10 mouse cellular contexts compared by ENCODE assay signal in genomic region chr14:76805151-76805785, GRCm38 (mm10).
DNase-seq lines count a peak whose midpoint lies in the region; ATAC-seq and TF ChIP-seq lines count a peak whose summit lies in the region.
"Had no signal": no experiment of that assay in that cellular context is flagged by ENCODE, and none has a peak within 500 bp of the region (broad histone marks: within the 10 kb centered on the region; RNA-seq: fewer than 3 reads in every experiment).

No protein-coding gene starts in this region.

- WGBS in heart, adult 2 months = 44% methylated on average over 13 of the region's 13 CpGs
- WGBS in intestine, embryonic 14.5 days = 28% methylated on average over 13 of the region's 13 CpGs
- WGBS in limb, embryonic 13.5 days = 39% methylated on average over 13 of the region's 13 CpGs
- 80% methylated on average over 13 of the region's 13 CpGs for WGBS in hindbrain, embryonic 14.5 days

- H3K27me3 ChIP-seq in heart, adult 2 months (ENCODE audit: control insufficient read depth, insufficient read depth, low read length) = no peaks in the 10 kb centered on the region
- no peaks in the 10 kb centered on the region for H3K27me3 ChIP-seq in intestine, embryonic 14.5 days (replicated peaks; ENCODE audit: control insufficient read depth, insufficient read depth, low read length)
- H3K27me3 ChIP-seq in limb, embryonic 13.5 days = no peaks in the 10 kb centered on the region
- H3K27me3 ChIP-seq in hindbrain, embryonic 14.5 days (ENCODE audit: control insufficient read depth, insufficient read depth, low read length) = no peaks in the 10 kb centered on the region

- H3K4me3 ChIP-seq in heart, adult 2 months = no peak overlapping the region
- H3K4me3 ChIP-seq in intestine, embryonic 14.5 days (ENCODE audit: low read depth, low read length) = no peak overlapping the region
- no peak overlapping the region for H3K4me3 ChIP-seq in limb, embryonic 13.5 days
- H3K4me3 ChIP-seq in hindbrain, embryonic 14.5 days (replicated peaks; ENCODE audit: low read length) = no peak overlapping the region

- H3K9ac ChIP-seq in heart, adult 2 months (ENCODE audit: low read depth, low read length) = no peak overlapping the region
- H3K9ac ChIP-seq in intestine, embryonic 14.5 days (ENCODE audit: low read length) = no peak overlapping the region
- no peak overlapping the region for H3K9ac ChIP-seq in limb, embryonic 13.5 days
- H3K9ac ChIP-seq in hindbrain, embryonic 14.5 days = no peak overlapping the region
- H3K9ac ChIP-seq: forebrain, postnatal 0 days had no signal

- intact Hi-C loops in heart, adult 2 months (cut with DNase I) = no loop called here
- intact Hi-C loops in heart, postnatal 14 days (cut with DNase I) = no loop called here

- H3K4me1 ChIP-seq in heart, adult 2 months (ENCODE audit: control insufficient read depth, insufficient read depth, low read length) = peaks cover 10% of the 10 kb centered on the region
- peaks cover 26% of the 10 kb centered on the region for H3K4me1 ChIP-seq in intestine, embryonic 14.5 days (replicated peaks; ENCODE audit: control insufficient read depth, insufficient read depth, low read length)
- peaks cover 37% of the 10 kb centered on the region for H3K4me1 ChIP-seq in limb, embryonic 13.5 days
- H3K4me1 ChIP-seq in hindbrain, embryonic 14.5 days (replicated peaks; ENCODE audit: control insufficient read depth, insufficient read depth, low read length) = no peaks in the 10 kb centered on the region

- ATAC-seq in intestine, embryonic 14.5 days (replicated peaks; ENCODE audit: low FRiP score, low TSS enrichment, low read depth) = peak; percentile 84
- no peak for ATAC-seq in limb, embryonic 13.5 days (ENCODE audit: low FRiP score, low read depth)
- no peak for ATAC-seq in hindbrain, embryonic 14.5 days (ENCODE audit: low FRiP score)
- ATAC-seq: forebrain, postnatal 0 days had no signal

- TF ChIP-seq POLR2A in heart, adult 2 months (IDR thresholded peaks at IDR 0.05; ENCODE audit: insufficient read depth, low read depth, low read length) = 0 out of 2 replicates have a peak, but pooled peaks have one; percentile 30

- no peak overlapping the region for H3K4me2 ChIP-seq in intestine, embryonic 14.5 days (ENCODE audit: low read length)
- H3K4me2 ChIP-seq in limb, embryonic 13.5 days (replicated peaks) = no peak overlapping the region; the same call in 1 of the 2 replicates
- no peak overlapping the region for H3K4me2 ChIP-seq in hindbrain, embryonic 14.5 days (replicated peaks)

- H3K36me3 ChIP-seq in heart, adult 2 months (ENCODE audit: control insufficient read depth, insufficient read depth, low read length) = peaks cover 4% of the 10 kb centered on the region; the same call in 1 of the 2 replicates
- H3K36me3 ChIP-seq in intestine, embryonic 14.5 days (ENCODE audit: control insufficient read depth, insufficient read depth, low read length) = no peaks in the 10 kb centered on the region
- H3K36me3 ChIP-seq in limb, embryonic 13.5 days = no peaks in the 10 kb centered on the region
- H3K36me3 ChIP-seq in hindbrain, embryonic 14.5 days (replicated peaks; ENCODE audit: control insufficient read depth, insufficient read depth) = no peaks in the 10 kb centered on the region

- no peaks in the 10 kb centered on the region for H3K79me2 ChIP-seq in heart, adult 2 months (replicated peaks; ENCODE audit: control insufficient read depth, insufficient read depth, low read length)

- peak; percentile 80; the same call in 1 of the 2 replicates for TF ChIP-seq EP300 in heart, adult 2 months (IDR thresholded peaks at IDR 0.05; ENCODE audit: insufficient read depth, low read depth, low read length)

- peaks cover 2% of the 10 kb centered on the region; the same call in 1 of the 2 replicates for H3K9me3 ChIP-seq in intestine, embryonic 14.5 days (ENCODE audit: control insufficient read depth, low read length)
- H3K9me3 ChIP-seq in limb, embryonic 13.5 days = no peaks in the 10 kb centered on the region
- H3K9me3 ChIP-seq in hindbrain, embryonic 14.5 days (ENCODE audit: control insufficient read depth, low read length) = peaks cover 7% of the 10 kb centered on the region; the same call in 1 of the 2 replicates

- peak overlapping the region; percentile 90 for H3K27ac ChIP-seq in heart, adult 2 months
- peak overlapping the region; percentile 39 for H3K27ac ChIP-seq in intestine, embryonic 14.5 days (ENCODE audit: low read depth)
- H3K27ac ChIP-seq in limb, embryonic 13.5 days = peak overlapping the region; percentile 90
- H3K27ac ChIP-seq in hindbrain, embryonic 14.5 days = no peak overlapping the region

- TF ChIP-seq CTCF in heart, adult 2 months (IDR thresholded peaks at IDR 0.05) = no peak

- no peak for DNase-seq in heart, adult 2 months
- DNase-seq in heart, postnatal 14 days = no peak
- peak; percentile 25 for DNase-seq in MN1 (ENCODE audit: low spot score)
- peak; percentile 54 for DNase-seq in intestine, embryonic 14.5 days (ENCODE audit: low spot score)
- no peak for DNase-seq in hindbrain, embryonic 14.5 days (ENCODE audit: low spot score)
- DNase-seq in spleen, postnatal 14 days (ENCODE audit: low spot score in 2 of 2) = no peak
- no peak for DNase-seq in cerebellum, adult 11 months
- DNase-seq: forebrain, postnatal 0 days; thymus, adult 18-20 months had no signal

Comparison
In these comparisons a context has a peak if more than half of its experiments do, and no peak if none do; other contexts are left out.
1. DNase-seq: peak in MN1 (single experiment) and intestine, embryonic 14.5 days (single experiment); none in heart, adult 2 months (0 of 2), heart, postnatal 14 days (0 of 2), hindbrain, embryonic 14.5 days (single experiment), spleen, postnatal 14 days (0 of 2) and cerebellum, adult 11 months (single experiment).